Mouse (Mus musculus) gastrocnemius, postnatal 4 days (tissue): ENCODE measurements around the gene Ptpn21. TPM values are rescaled to one million over a fixed set of nuclear protein-coding genes. Genes with fewer than 3 reads are reported as not detected.
A peak's percentile ranks its signal among the peaks of the same experiment; 100 is the strongest.

Source experiments
- DNase-seq, 2 experiments: peaks; one replicate each; pipeline ENCODE4 v3.0.0; 2021 to 2022; ENCODE audit warnings: low spot score in 2 of 2, mixed read lengths in 2 of 2
- long read RNA-seq, 2 experiments: library from polyadenylated mRNA; stranded (forward); transcript quantifications; one replicate each; pipeline ENCODE4 v2.0.0; 2021
- total RNA-seq, 2 experiments: library from RNA; stranded (reverse); gene quantifications; 2 replicates each; pipeline ENCODE4 v1.2.3; 2021

Ptpn21 gene
- 10 to 100 TPM; 53.4 to 56.0 TPM for total RNA-seq
- long read RNA-seq, experiment 1, full-length matches to known transcripts = 8 of 49 reads
- long read RNA-seq, experiment 1, partial matches to known transcripts = 31 of 49 reads
- long read RNA-seq, experiment 1, other reads (novel, unspliced or antisense) = 10 of 49 reads
- long read RNA-seq, experiment 2, full-length matches to known transcripts = 7 of 53 reads
- long read RNA-seq, experiment 2, partial matches to known transcripts = 45 of 53 reads
- long read RNA-seq, experiment 2, other reads (novel, unspliced or antisense) = 1 of 53 reads

- DNase-seq = peak; percentile 64 to 78
Measured at GRCm38 (mm10) chr12:98736951-98737800, at the start of gene Ptpn21. Gene Ptpn21, minus strand, starts transcription at chr12:98737405.

GRCm38 (mm10) chr12:98784251-98784650 lies 47.0 kb upstream of the Ptpn21 start:
- DNase-seq = no peak

- DNase-seq = no peak
Measured at GRCm38 (mm10) chr12:98779148-98779547, 41.9 kb upstream of the Ptpn21 start.

- no peak for DNase-seq
Measured at GRCm38 (mm10) chr12:98777509-98777908, 40.3 kb upstream of the Ptpn21 start.

- no peak for DNase-seq
Measured at GRCm38 (mm10) chr12:98766241-98766640, 29.0 kb upstream of the Ptpn21 start.

- DNase-seq = no peak
Measured at GRCm38 (mm10) chr12:98759700-98760099, 22.5 kb upstream of the Ptpn21 start.

- DNase-seq = no peak
Measured at GRCm38 (mm10) chr12:98757636-98758035, 20.4 kb upstream of the Ptpn21 start.

GRCm38 (mm10) chr12:98747380-98747753 lies 10.2 kb upstream of the Ptpn21 start:
- no peak for DNase-seq

DNA sequence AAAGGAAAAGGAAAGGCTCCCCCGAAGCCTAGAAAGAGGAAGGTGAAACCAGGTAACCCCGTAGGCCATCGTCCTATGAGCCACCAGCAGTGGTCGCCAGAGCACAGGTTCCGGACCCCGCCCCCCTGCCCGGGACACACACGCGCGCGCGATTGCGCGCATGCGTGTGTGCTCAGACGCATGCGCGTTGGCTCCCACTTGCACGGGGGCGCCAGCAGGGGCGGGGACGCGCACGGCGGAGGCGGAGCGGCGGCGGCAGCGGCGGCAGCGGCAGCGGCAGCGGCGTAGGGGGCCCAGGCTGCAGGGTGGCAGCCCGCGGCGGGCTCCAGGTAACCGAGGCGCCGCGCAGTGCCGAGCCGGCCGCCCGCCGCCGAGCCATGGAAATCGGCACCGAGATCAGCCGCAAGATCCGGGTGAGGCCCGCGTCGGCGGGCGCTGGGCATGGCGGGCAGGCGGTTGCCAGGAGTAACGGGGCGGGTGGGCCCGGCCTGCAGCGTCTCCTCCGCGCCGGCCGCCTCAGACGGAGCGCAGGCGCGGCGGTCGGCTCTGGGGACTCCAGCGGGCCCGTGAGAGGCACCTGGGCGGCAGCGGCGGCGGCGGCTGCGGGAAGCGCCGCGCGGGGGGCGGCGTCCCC lies 9.7 kb upstream of the Ptpn21 start, which contains the start of gene Zc3h14:
Gene Zc3h14 (plus strand): TSS at position 219 of the 634 bp plus-strand sequence.
- DNase-seq = peak; percentile 89 to 93

- DNase-seq = peak in 1 of 2 experiments; percentile 27
Measured at GRCm38 (mm10) chr12:98746131-98746530, 8.9 kb upstream of the Ptpn21 start.

GRCm38 (mm10) chr12:98745626-98746025 lies 8.4 kb upstream of the Ptpn21 start:
- DNase-seq = no peak

DNA sequence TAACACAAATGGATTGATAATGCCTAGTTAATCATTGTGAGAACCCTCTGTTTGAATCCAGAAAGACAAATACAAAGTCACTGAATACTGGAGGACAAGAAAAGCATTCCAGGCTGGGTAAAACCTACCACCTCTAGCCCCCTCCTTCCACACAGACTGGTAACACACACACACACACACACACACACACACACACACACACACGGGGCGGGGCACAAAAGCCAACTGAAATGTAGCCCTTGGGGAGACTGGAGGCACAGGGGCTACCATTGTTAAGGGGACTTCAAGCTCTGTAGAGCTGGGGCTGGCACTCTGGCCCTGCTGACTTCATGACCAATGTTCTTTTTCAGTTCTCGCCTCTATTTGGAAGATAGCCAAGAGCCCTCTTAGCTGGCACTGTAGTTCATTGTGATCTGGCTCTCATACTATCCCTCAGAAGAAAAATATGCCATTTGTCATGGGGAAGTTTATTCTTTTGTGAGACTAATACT lies 3.9 kb upstream of the Ptpn21 start:
- no peak for DNase-seq

DNA sequence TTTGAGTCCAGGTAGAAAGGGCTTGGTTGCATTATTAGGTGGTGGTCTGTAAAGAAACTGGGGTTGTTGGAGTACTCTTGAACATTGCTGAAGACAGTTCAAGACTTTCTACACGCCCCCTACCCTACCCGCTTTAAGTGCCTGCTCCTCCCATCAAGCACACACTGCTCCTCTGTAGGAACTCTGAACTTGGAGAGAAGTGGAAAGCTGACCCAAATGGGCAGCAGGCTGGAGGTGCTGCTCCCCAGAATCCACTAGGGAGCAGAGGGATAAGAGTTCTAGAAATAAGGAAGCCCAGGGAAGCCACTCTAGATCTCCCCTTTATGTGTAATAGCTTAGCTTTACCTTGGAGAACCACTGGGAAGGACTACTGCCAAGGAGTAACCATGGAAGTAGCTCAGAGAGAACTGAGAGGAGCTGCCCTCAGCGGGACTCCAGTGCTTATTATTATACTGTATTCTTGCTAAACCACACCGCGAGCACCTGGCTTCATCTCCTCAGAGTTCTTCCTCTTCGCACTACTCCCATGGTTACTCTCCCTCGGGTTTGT lies 671 bp upstream of the Ptpn21 start:
- DNase-seq = no peak

DNA sequence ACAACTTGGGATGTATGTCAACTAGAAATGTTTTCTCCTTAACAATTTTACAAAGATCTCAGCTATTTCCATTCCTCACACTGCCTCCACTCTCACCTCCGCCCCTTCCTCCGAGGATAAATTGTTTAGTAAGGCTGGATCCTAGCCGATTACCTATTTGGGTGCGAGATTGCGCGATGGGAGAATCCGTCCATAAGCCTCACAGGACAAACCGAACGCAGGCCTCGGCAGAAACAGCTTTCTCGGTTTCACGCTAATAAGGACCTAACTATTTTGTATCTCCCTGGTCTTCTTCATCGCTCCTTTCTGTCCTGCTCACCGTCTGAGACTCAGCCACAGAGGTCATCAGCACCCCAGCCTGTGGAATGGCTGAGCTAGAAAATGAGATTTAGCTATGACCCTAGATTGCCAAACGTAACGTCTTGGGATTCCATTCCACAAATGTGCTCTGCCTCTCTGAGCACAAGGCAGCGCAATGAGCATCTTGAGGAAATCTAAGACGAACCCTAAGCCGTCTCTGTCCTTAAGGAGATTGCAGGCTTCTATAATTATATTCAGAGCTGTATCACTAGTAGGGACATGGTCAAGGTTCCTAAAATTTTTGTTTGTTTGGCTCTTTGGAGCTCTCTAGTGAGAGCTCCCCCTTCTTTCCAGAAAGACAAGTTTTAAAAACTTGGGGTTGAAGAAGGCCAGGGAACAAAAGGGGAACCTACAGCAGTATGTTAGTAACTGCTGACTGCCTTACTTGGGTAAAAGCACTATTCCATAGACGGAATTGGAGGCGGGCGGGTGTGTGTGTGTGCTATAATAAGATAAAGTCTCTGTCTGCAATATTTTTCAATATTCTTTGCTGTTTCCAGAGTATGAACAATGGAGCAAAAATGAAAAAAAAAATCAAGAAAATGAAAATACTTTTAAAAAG lies 2.1 kb downstream of the Ptpn21 start:
- DNase-seq = no peak

DNA sequence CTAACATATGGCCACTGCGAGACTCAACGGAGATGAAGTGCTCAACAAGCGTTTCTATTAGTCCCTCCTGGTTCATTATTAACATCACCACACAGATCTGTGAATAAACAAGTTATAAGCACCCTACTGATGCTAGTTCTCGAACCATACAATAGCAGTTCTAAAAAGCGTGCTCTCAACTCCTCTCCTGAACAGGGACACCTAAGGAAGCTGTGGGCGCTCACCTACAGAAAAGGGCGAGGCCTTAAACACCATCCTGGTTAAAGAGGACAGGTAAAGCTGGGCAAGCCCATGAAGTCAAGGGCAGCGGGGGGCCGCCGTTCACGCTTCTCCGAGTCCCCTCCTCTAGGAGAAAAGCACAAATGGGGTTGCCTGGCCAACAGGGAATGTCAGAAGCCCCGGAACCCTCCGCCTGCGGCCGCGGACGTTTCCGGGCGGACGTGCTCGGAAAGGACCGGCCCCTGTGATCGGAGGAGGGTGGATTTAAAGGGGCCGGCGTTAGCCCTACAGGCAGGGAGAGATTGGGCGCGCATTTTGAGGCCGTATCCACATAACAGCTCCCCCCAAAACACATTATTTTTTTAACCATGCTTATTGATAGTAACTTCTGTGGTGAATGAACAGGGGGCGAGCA lies 2.8 kb downstream of the Ptpn21 start:
- peak; percentile 70 to 83 for DNase-seq

DNA sequence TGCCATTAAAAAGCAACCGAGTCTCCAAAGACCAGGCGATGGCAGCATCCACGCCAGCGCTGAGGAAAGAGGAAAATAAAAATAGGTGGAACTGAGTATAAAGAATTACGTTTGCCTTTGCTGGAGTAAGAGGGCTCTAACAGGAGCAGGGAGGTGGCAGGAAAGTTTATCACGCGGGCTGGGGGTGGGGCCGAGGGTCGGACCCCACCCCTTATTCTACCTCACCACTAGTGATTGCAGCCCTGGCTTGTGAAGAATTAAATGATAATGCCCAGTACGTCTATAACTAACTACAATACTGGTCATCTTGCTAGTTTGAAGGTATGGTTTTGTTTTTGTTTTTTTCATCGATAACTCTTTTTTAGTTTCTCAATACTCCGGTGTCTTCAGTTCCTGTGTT lies 3.4 kb downstream of the Ptpn21 start:
- no peak for DNase-seq

DNA sequence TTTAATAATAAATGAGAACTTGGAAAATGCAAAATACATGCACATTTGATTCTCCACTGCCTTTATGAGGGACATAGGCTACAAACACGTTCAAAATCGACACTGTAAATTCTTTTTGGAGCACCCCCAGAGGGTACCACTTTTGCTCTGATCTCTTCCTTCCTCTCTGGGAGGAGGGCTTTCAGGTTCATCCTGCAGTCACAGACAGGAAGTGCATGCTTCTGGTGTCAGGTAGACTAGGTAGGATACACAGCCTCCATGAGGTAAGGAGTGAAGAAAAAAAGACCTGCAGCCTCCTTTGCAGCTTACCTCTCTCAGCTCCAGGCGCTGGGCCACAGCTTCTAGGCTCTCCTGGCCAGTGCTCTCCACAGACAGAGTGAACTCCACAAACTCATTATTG lies 4.0 kb downstream of the Ptpn21 start:
- no peak for DNase-seq

DNA sequence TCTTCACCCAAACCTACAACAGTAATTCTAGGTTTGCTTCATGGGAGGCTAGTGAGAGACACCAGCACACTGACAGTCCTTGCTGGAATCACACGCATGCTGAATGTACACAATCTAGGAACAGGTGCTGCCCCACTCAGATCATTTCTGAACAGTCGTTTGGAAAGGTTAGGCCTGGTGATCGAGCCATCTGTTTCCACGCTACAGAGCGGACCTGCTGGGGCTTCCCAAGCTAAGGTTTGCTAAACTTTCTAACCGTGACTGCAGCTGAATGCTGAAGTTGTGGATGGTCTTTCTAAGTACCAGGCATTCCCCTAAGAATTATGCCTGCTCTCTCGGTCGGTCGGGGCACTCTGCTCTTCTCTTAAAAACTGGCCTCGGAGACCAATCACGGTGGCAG lies 6.5 kb downstream of the Ptpn21 start:
- DNase-seq = no peak

DNA sequence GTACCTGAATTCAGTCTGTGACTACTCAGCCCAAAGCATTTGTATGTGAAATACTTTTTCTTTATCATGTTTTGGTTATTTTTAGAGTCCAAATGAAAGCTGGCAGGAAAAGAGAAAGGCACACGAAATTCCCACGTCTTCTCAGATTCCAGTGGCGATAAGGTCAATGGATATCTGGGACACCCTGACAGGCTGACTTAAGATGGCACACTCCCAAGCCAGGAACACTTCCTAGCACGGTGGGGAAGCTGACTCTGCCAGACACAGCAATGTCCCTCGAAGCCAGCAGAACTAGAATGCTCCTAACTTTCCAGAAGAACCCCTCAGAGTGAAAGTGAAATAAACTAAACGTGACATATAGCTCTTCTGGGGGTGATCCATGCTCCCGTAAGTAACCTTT lies 10.0 kb downstream of the Ptpn21 start:
- no peak for DNase-seq

GRCm38 (mm10) chr12:98726078-98726477 lies 11.1 kb downstream of the Ptpn21 start:
- no peak for DNase-seq
